Mouse (Mus musculus) heart, postnatal 0 days (tissue): Measurements from ENCODE around the gene Gm1043.

Experiments used
- CTCF ChIP-seq: IDR thresholded peaks from 2 replicates; pipeline ENCODE4 v1.5.1; 2016; ENCODE audit warnings: antibody characterized with exemption, control low read depth, low read depth
- EP300 ChIP-seq: IDR thresholded peaks from 2 replicates; pipeline ENCODE4 v1.6.1; 2016; ENCODE audit warnings: antibody characterized with exemption, low read depth

GRCm38 (mm10) chr5:37179872-37180271 lies 94.7 kb downstream of the Gm1043 start:
- TF ChIP-seq CTCF = no peak
- no peak for TF ChIP-seq EP300
